Mouse (Mus musculus) C2C12 (cell line): ENCODE results near the gene Abcc3. TPM values are rescaled to one million over a fixed set of nuclear protein-coding genes. Genes with fewer than 3 reads are reported as not detected.

Source experiments
- H3K27me3 ChIP-seq: one replicate; pipeline ENCODE4 v1.6.1; 2011; ENCODE audit not compliant: control insufficient read depth, insufficient read depth, insufficient read length
- H3K36me3 ChIP-seq: one replicate; pipeline ENCODE4 v1.6.1; 2011; ENCODE audit not compliant: control insufficient read depth, insufficient read depth
- H3K4me3 ChIP-seq: one replicate; pipeline ENCODE4 v1.5.1; 2011; ENCODE audit warnings: mild to moderate bottlenecking, control low read depth; ENCODE audit not compliant: poor library complexity, insufficient read depth, severe bottlenecking
- H3K79me2 ChIP-seq: one replicate; pipeline ENCODE4 v1.6.1; 2011; ENCODE audit not compliant: control insufficient read depth, insufficient read depth
- H3K79me3 ChIP-seq: one replicate; pipeline ENCODE4 v1.6.1; 2011; ENCODE audit warnings: low read depth, control low read depth
- H3ac ChIP-seq: one replicate; pipeline ENCODE3; 2011; ENCODE audit warnings: low read depth; ENCODE audit not compliant: control insufficient read depth, insufficient read length
- CEBPB ChIP-seq: IDR thresholded peaks from one replicate; pipeline ENCODE4 v1.6.1; 2011; ENCODE audit warnings: low read depth, mild to moderate bottlenecking, control low read depth, moderate library complexity
- CTCF ChIP-seq: IDR thresholded peaks from one replicate; pipeline ENCODE4 v1.5.1; 2011; ENCODE audit not compliant: control insufficient read depth, insufficient read depth, insufficient read length
- FOSL1 ChIP-seq: IDR thresholded peaks from one replicate; pipeline ENCODE4 v1.8.0; 2011; ENCODE audit warnings: mild to moderate bottlenecking, low read length; ENCODE audit not compliant: poor library complexity, insufficient read depth, severe bottlenecking
- MAX ChIP-seq: IDR thresholded peaks from one replicate; pipeline ENCODE4 v1.6.1; 2011; ENCODE audit warnings: mild to moderate bottlenecking, control low read depth
- MYOD1 ChIP-seq: IDR thresholded peaks from one replicate; pipeline ENCODE4 v1.6.1; 2011; ENCODE audit warnings: low read depth; ENCODE audit not compliant: control insufficient read depth, insufficient read length
- MYOG ChIP-seq: IDR thresholded peaks from one replicate; pipeline ENCODE4 v1.6.1; 2011; ENCODE audit not compliant: control insufficient read depth, insufficient read length; ENCODE audit errors: extremely low read depth
- USF1 ChIP-seq: IDR thresholded peaks from one replicate; pipeline ENCODE4 v1.6.1; 2011; ENCODE audit warnings: low read depth, mild to moderate bottlenecking, control low read depth, moderate library complexity
- polyA plus RNA-seq: library from polyadenylated mRNA; unstranded; fragments of >200 nt; fragmentation: generic; extraction: Trizol; gene quantifications from one replicate; pipeline ENCODE4 v1.2.1, GENCODE M21; 2012; ENCODE audit warnings: missing spikeins

Abcc3 gene
- polyA plus RNA-seq, 1 experiment: 0.41 TPM

- no peak for TF ChIP-seq FOSL1
- no peak for TF ChIP-seq MYOG
- peak; percentile 65 for TF ChIP-seq CEBPB
- H3ac ChIP-seq: no peak overlapping the region
- H3K79me3 ChIP-seq: peaks cover 22% of the 10 kb centered on the region
- H3K4me3 ChIP-seq: no peak overlapping the region
- peaks cover 7% of the 10 kb centered on the region for H3K36me3 ChIP-seq
- no peaks in the 10 kb centered on the region for H3K27me3 ChIP-seq
- H3K79me2 ChIP-seq: peaks cover 60% of the 10 kb centered on the region
These were observed 63.4 kb downstream of the Abcc3 start for GRCm38 (mm10) chr11:94329270-94329891.

GRCm38 (mm10) chr11:94328644-94329025 is 64.2 kb downstream of the Abcc3 start:
- Histone ChIP-seq H3K4me3 (peak overlapping the region; percentile 72), H3K79me2 (peaks cover 57% of the 10 kb centered on the region), H3K79me3 (peaks cover 21% of the 10 kb centered on the region), H3K36me3 (peaks cover 5% of the 10 kb centered on the region), H3K27me3 (no peaks in the 10 kb centered on the region), H3ac (peak overlapping the region; percentile 94)
- TF ChIP-seq MAX: no peak
- TF ChIP-seq USF1: no peak
- TF ChIP-seq CTCF: no peak

- peak within 1 kb of the TSS; percentile 94 for H3ac ChIP-seq
These were observed 64.8 kb downstream of the Abcc3 start, which contains the start of gene Ankrd40 for GRCm38 (mm10) chr11:94327693-94328643. Ankrd40 (plus strand) TSS chr11:94328001.

GRCm38 (mm10) chr11:94326961-94327411 is 65.8 kb downstream of the Abcc3 start:
- no peak overlapping the region for H3K4me3 ChIP-seq

More at GRCm38 (mm10) chr11:94327693-94328643, 64.8 kb downstream of the Abcc3 start, which contains the start of gene Ankrd40:
- peak within 1 kb of the TSS; percentile 72 for H3K4me3 ChIP-seq
- no peak for TF ChIP-seq USF1
- TF ChIP-seq FOSL1: peak; percentile 25
- no peak for TF ChIP-seq CTCF
- TF ChIP-seq MAX: peak; percentile 81
- no peaks in the 10 kb centered on the region for H3K27me3 ChIP-seq
- peaks cover 5% of the 10 kb centered on the region for H3K36me3 ChIP-seq
- H3K79me2 ChIP-seq: peaks cover 50% of the 10 kb centered on the region
- H3K79me3 ChIP-seq: peaks cover 19% of the 10 kb centered on the region

DNA sequence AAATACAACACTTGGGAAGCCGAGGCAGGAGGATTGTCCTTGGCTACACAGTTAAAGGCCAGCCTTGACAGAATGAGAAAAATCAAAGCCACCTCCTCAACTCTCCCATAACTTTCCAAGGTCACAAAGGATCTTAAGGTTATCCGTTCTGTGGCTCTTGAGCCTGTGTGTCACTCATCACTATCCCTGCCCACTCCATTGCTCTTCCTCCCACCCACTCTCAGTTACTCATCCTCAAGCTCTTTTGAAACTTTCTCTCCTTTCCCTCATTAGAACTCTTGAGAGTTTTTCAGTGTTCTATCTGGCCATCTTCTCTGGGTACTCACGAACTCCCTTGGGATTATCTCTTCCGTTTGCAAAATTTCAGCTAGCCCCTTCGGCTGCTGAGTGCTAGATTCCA is 68.2 kb downstream of the Abcc3 start:
- H3K79me2 ChIP-seq: peaks cover 38% of the 10 kb centered on the region
- H3K27me3 ChIP-seq: no peaks in the 10 kb centered on the region
- peaks cover 18% of the 10 kb centered on the region for H3K79me3 ChIP-seq
- H3ac ChIP-seq: no peak overlapping the region
- H3K36me3 ChIP-seq: peaks cover under 1% of the 10 kb centered on the region
- TF ChIP-seq CTCF: no peak
- no peak overlapping the region for H3K4me3 ChIP-seq

More at GRCm38 (mm10) chr11:94326961-94327411, 65.8 kb downstream of the Abcc3 start:
- Histone ChIP-seq H3ac (peak overlapping the region; percentile 40), H3K27me3 (no peaks in the 10 kb centered on the region), H3K79me2 (peaks cover 40% of the 10 kb centered on the region), H3K36me3 (no peaks in the 10 kb centered on the region), H3K79me3 (peaks cover 15% of the 10 kb centered on the region)
- TF ChIP-seq CTCF (no peak), CEBPB (no peak), USF1 (no peak), MAX (no peak), FOSL1 (no peak), MYOD1 (no peak), MYOG (no peak)

DNA sequence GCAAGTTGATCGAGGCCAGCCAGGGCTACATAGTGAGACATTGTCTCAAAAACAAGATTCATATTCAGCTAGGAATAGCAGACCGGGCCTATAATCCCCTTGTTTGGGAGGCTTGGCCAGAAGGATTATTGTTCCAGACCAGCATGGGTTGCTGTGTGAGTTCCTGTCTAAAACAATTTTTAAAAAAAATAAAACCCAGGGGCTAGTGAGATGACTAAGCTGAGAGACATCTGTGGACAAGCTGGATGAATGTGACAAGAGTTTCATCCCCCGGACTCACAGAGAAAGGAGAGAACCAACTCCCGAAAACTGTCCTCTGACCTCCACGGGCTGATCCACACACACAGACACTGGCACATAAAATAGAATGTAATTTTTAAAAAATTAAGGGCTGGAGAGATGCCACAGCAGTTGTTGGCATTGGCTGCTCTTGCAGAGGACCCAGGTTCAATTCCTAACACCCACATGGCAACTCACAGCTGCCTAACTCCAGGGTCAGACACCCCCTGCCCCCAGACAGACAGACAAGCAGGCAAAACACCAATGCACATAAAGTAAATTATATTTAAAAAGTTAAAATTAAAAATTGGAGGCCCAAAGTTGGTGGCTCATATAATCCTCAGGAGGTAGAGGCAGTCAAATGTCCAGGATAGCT is 69.4 kb downstream of the Abcc3 start:
- no peak for TF ChIP-seq MYOD1
- Histone ChIP-seq H3K79me2 (peaks cover 38% of the 10 kb centered on the region), H3K79me3 (peaks cover 30% of the 10 kb centered on the region), H3K27me3 (no peaks in the 10 kb centered on the region), H3K4me3 (no peak overlapping the region), H3K36me3 (peaks cover 13% of the 10 kb centered on the region), H3ac (no peak overlapping the region)
